Mouse (Mus musculus) A20 (cell line): Measurements from ENCODE around the gene Cmas.

Source experiments
- DNase-seq: peaks from one replicate; pipeline ENCODE4 v3.0.0-alpha.2; 2011; ENCODE audit warnings: low read depth, low spot score

Gene Cmas

GRCm38 (mm10) chr6:142752331-142753246, 3.9 kb upstream of the Cmas start:
- DNase-seq: no peak

GRCm38 (mm10) chr6:142757334-142757965, 964 bp downstream of the Cmas start:
- DNase-seq: peak; percentile 58

GRCm38 (mm10) chr6:142757976-142758375, 1.5 kb downstream of the Cmas start:
- no peak for DNase-seq

GRCm38 (mm10) chr6:142758562-142758961, 2.1 kb downstream of the Cmas start:
- no peak for DNase-seq

GRCm38 (mm10) chr6:142759633-142760032, 3.1 kb downstream of the Cmas start:
- DNase-seq: no peak

GRCm38 (mm10) chr6:142764933-142765332, 8.4 kb downstream of the Cmas start:
- no peak for DNase-seq

GRCm38 (mm10) chr6:142767305-142767704, 10.8 kb downstream of the Cmas start:
- DNase-seq: no peak

GRCm38 (mm10) chr6:142769896-142770295, 13.4 kb downstream of the Cmas start:
- no peak for DNase-seq

GRCm38 (mm10) chr6:142771643-142772042, 15.2 kb downstream of the Cmas start:
- DNase-seq: no peak

GRCm38 (mm10) chr6:142773566-142773965, 17.1 kb downstream of the Cmas start:
- no peak for DNase-seq

- no peak for DNase-seq
Observed at GRCm38 (mm10) chr6:142776935-142777334, 20.4 kb downstream of the Cmas start.

GRCm38 (mm10) chr6:142779045-142779811, 22.7 kb downstream of the Cmas start:
- DNase-seq: peak; percentile 63

- no peak for DNase-seq
Observed at GRCm38 (mm10) chr6:142779812-142780573, 23.5 kb downstream of the Cmas start.

- no peak for DNase-seq
Observed at GRCm38 (mm10) chr6:142780574-142781033, 24.1 kb downstream of the Cmas start.

- DNase-seq: no peak
Observed at GRCm38 (mm10) chr6:142781286-142781685, 24.8 kb downstream of the Cmas start.

GRCm38 (mm10) chr6:142785343-142785742, 28.9 kb downstream of the Cmas start:
- peak; percentile 69 for DNase-seq

- DNase-seq: no peak
Observed at GRCm38 (mm10) chr6:142786106-142786505, 29.6 kb downstream of the Cmas start.

GRCm38 (mm10) chr6:142788042-142788987, 31.8 kb downstream of the Cmas start:
- peak; percentile 48 for DNase-seq

- DNase-seq: no peak
Observed at GRCm38 (mm10) chr6:142789736-142790135, 33.2 kb downstream of the Cmas start.
